Mouse (Mus musculus): ENCODE measurements around the gene Ap4e1.

Gene Ap4e1

DNA sequence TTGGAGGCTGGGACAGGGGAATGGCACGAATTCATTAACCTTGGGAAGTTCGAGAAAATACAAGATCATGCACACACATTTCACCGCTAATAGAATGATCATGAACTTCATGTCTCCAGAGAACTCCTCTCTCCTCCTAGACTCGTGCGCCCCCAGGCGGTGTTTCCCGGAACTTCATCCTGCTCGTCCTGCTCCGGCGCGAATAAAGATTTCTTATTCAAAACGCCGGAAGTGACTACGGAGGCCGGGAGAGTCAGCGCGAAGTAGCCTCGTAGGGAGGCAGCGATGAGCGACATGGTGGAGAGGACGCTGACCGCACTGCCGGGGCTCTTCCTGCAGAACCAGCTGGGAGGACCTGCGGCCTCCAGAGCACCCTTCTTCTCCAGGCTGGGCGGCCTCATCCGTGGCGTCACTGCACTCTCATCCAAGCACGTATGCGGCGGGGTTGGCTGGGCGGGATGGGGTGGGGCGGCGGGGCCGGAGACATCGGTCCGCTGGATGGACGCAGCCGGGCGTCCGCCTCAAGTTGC lies at the start of gene Ap4e1:
Gene Ap4e1 (plus strand): TSS at position 249 of the 530 bp plus-strand sequence.
- CTCF ChIA-PET, result interaction anchor here in 3 of 4 experiments (0.7 to 1.6 kb wide), 6 partner anchors 12 to 415 kb away, joined by 3 to 4 read pairs (median 3); partner anchors contain the start of gene Usp50 (in 1 of the 3)
- POLR2A ChIA-PET, result interaction anchor here in 2 of 4 experiments (0.9 to 1.8 kb wide), 10 partner anchors 9 to 301 kb away, joined by 3 to 7 read pairs (median 4); partner anchors contain the start of genes Blvra (in 2 of the 2), Trpm7 (in 2 of the 2) and Usp8 (in 1 of the 2)

GRCm38 (mm10) chr2:126961696-126962095 lies 46.8 kb upstream of the Ap4e1 start:
- ChIA-PET CTCF (no interaction called here), POLR2A (interaction anchor here in 1 of 4 experiments (0.6 to 1.0 kb wide), 2 partner anchors 12 to 43 kb away, joined by 3 to 4 read pairs; no protein-coding TSS in a partner anchor)

DNA sequence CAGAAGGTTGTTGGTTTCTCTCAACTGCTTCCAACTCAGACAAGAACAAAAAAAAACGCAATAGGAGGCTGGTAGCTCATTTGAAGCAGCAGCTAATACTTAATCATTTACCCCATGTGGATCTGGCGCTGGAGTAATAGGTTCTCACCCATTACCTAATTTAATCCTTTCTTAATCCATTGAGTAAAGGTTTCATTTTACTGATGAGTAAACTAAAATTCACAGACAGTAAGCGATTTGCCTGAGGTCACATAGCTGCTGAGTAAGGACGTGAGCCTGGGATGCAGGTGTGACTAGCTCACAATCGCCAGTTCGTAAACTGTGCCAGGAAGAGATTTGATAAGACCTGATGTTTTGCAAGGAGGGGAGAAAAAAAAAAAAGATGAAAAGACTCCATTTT lies 31.1 kb upstream of the Ap4e1 start:
- CTCF ChIA-PET, result no interaction called here
- POLR2A ChIA-PET, result interaction anchor here in 2 of 4 experiments (0.6 to 0.9 kb wide), 4 partner anchors 17 to 302 kb away, joined by 3 to 4 read pairs (median 3); partner anchors contain the start of gene Trpm7 (in 1 of the 2)

DNA sequence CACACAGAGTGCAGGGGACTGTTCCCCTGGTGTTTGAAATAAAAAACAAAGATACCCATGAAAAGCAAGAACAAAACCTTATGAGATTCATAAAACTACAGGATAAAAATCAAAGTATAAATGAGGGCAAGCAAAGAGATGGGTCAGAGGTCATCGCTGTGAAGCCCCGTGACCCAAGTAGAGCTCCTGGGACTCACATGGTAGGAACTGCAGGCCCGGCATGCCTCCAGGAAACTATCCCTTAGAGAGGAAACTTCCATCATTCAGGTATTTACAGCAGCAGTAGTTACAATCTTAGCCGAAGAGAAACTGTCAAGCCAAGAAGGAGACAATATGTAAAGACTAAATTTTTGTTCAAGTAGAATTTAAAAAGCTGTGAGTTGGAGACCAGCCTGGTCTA lies 25.3 kb upstream of the Ap4e1 start:
- POLR2A ChIA-PET, result interaction anchor here in 1 of 4 experiments (1.7 kb wide), 1 partner anchor 10 kb away, joined by 4 read pairs; no protein-coding TSS in a partner anchor
- CTCF ChIA-PET, result interaction anchor here in 1 of 4 experiments (0.7 kb wide), 1 partner anchor 389 kb away, joined by 5 read pairs; no protein-coding TSS in a partner anchor

- CTCF ChIA-PET, result interaction anchor here in 2 of 4 experiments (0.5 to 0.6 kb wide), 4 partner anchors 141 to 676 kb away, joined by 3 to 11 read pairs (median 4); no protein-coding TSS in a partner anchor
- POLR2A ChIA-PET, result interaction anchor here in 3 of 4 experiments (0.6 to 2.0 kb wide), 9 partner anchors 8 to 283 kb away, joined by 3 to 6 read pairs (median 4); partner anchors contain the start of genes Sppl2a (in 1 of the 3) and Usp8 (in 1 of the 3)
These were observed 18.6 kb upstream of the Ap4e1 start for GRCm38 (mm10) chr2:126989919-126990318.

DNA sequence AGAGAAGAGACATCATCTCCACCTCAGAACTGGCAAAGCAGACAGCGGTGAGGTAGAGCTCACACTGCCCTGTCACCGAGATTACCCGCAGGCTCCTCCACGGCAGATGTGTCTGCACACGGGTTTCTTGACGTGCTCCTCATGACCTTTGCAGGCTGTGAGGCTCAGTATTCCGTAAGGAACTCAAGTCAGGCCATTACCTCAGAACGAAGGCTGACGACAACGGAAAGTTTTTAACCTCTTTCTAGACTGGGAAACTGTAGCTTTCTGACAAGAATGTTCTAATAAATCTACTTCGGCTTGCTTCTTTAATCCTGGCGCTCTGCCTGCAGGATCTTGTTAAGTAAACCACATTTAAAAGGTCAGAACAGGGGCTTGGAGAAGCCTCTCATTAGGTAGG lies 15.8 kb upstream of the Ap4e1 start:
- ChIA-PET POLR2A (interaction anchor here in 2 of 4 experiments (1.1 to 1.4 kb wide), 3 partner anchors 10 to 286 kb away, joined by 3 to 4 read pairs (median 4); partner anchors contain the start of gene Usp8 (in 1 of the 2)), CTCF (interaction anchor here in 2 of 4 experiments (0.5 to 0.9 kb wide), 3 partner anchors 41 to 52 kb away, joined by 3 to 9 read pairs (median 6); no protein-coding TSS in a partner anchor)

GRCm38 (mm10) chr2:126994384-126995166 lies 13.9 kb upstream of the Ap4e1 start:
- POLR2A ChIA-PET, result interaction anchor here in 3 of 4 experiments (0.5 to 1.9 kb wide), 7 partner anchors 11 to 129 kb away, joined by 3 to 7 read pairs (median 4); partner anchors contain the start of gene Trpm7 (in 1 of the 3)
- CTCF ChIA-PET, result interaction anchor here in 2 of 4 experiments (0.6 to 1.5 kb wide), 4 partner anchors 307 to 1085 kb away, joined by 3 to 14 read pairs (median 4); no protein-coding TSS in a partner anchor

- POLR2A ChIA-PET, result interaction anchor here in 2 of 4 experiments (0.9 to 2.3 kb wide), 7 partner anchors 8 to 290 kb away, joined by 3 to 8 read pairs (median 3); partner anchors contain the start of genes Trpm7 (in 2 of the 2), Sppl2a (in 1 of the 2) and Usp8 (in 1 of the 2)
- CTCF ChIA-PET, result interaction anchor here (0.5 to 2.4 kb wide), 25 partner anchors 9 to 476 kb away, joined by 3 to 14 read pairs (median 4); partner anchors contain the start of genes Trpm7 (in 1 of the 4) and Usp8 (in 1 of the 4)
These were observed 11.8 kb upstream of the Ap4e1 start for GRCm38 (mm10) chr2:126996737-126997136.

DNA sequence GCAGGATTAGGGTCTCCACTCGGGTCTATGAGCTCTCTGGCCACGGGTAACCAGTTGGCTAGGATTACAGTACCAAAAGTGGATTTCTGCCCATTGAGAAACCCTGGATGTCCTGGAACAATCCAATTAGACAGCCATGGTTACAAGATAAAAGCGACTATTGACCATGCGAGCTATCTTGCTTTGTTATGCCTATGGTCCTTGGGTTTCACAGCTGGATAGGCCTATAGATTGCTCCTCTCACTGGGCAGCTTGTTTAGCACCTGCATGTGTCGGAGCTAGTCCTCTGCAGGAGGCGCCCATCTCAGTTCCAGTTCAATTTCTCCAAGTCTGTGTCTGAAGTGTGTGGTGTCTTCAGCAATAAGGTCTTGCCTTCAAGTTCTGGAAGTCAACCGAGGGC lies 10.3 kb upstream of the Ap4e1 start:
- ChIA-PET POLR2A (interaction anchor here in 2 of 4 experiments (1.0 to 2.3 kb wide), 3 partner anchors 9 to 122 kb away, joined by 3 to 8 read pairs (median 3); partner anchors contain the start of gene Trpm7 (in 1 of the 2)), CTCF (interaction anchor here in 1 of 4 experiments (1.6 to 2.1 kb wide), 2 partner anchors 8 to 154 kb away, joined by 4 to 6 read pairs; no protein-coding TSS in a partner anchor)

GRCm38 (mm10) chr2:127000406-127001324 lies 7.9 kb upstream of the Ap4e1 start:
- ChIA-PET POLR2A (interaction anchor here in 3 of 4 experiments (0.5 to 2.7 kb wide), 10 partner anchors 10 to 294 kb away, joined by 3 to 12 read pairs (median 4); partner anchors contain the start of genes Trpm7 (in 3 of the 3) and Usp8 (in 1 of the 3)), CTCF (interaction anchor here in 3 of 4 experiments (0.6 to 1.4 kb wide), 4 partner anchors 162 to 750 kb away, joined by 3 to 6 read pairs (median 4); no protein-coding TSS in a partner anchor)

DNA sequence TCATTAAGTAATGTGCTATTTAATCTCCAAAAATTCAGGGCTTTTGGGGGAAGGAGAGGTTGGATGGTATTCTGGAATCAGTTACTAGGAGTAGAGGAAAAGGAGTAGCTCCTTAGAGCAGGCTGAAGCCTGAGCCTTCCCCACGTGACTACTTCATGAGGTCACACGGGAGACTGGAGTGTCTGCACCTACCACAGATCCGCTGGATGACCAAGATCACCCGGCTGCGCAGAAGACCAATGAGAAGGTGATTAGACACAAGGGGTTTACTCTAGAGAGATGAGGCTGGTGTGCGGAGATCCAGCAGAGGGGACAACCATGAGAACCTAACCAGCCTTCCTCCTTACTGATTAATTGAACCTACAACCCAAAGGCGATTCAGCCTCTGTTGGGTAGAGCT lies 4.5 kb upstream of the Ap4e1 start:
- POLR2A ChIA-PET, result interaction anchor here in 3 of 4 experiments (0.6 to 1.8 kb wide), 13 partner anchors 11 to 297 kb away, joined by 3 to 7 read pairs (median 4); partner anchors contain the start of genes Trpm7 (in 3 of the 3), 1810024B03Rik (in 1 of the 3), Snrnp200 (in 1 of the 3) and Usp8 (in 1 of the 3)
- CTCF ChIA-PET, result interaction anchor here in 2 of 4 experiments (0.7 to 1.0 kb wide), 2 partner anchors 20 to 69 kb away, joined by 3 to 4 read pairs; no protein-coding TSS in a partner anchor

GRCm38 (mm10) chr2:127006634-127007370 lies 1.7 kb upstream of the Ap4e1 start:
- ChIA-PET CTCF (interaction anchor here (0.6 to 3.8 kb wide), 16 partner anchors 9 to 803 kb away, joined by 3 to 14 read pairs (median 4); partner anchors contain the start of genes Blvra (in 1 of the 4) and Trpm7 (in 1 of the 4)), POLR2A (interaction anchor here (0.6 to 2.8 kb wide), 16 partner anchors 10 to 413 kb away, joined by 3 to 7 read pairs (median 4); partner anchors contain the start of genes Blvra (in 1 of the 4), Sppl2a (in 1 of the 4), Trpm7 (in 1 of the 4) and Usp8 (in 1 of the 4))

DNA sequence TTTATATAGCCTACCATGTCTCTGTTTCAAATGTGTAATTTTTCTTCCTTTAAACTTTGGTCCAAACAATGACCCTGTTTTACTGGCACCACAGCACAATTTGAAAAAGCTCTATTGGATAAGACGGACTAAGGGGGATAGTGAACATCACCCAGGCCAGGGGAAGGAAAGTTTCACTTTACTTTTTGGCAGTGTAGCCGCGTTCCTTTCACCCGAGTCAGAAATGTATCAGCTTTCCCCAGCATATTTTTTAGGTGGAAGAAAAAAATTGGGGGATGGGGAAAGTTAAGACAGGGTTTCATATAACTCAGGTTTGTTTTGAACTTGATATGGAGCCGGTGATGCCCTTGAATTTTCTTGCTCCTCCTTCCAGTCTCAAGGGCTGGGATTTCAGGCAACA lies 1.0 kb upstream of the Ap4e1 start:
- ChIA-PET POLR2A (interaction anchor here in 2 of 4 experiments (1.0 to 2.8 kb wide), 9 partner anchors 11 to 414 kb away, joined by 3 to 7 read pairs (median 4); partner anchors contain the start of genes Sppl2a (in 1 of the 2), Trpm7 (in 1 of the 2) and Usp8 (in 1 of the 2)), CTCF (interaction anchor here in 2 of 4 experiments (0.6 to 3.8 kb wide), 7 partner anchors 11 to 414 kb away, joined by 3 to 14 read pairs (median 3); no protein-coding TSS in a partner anchor)

DNA sequence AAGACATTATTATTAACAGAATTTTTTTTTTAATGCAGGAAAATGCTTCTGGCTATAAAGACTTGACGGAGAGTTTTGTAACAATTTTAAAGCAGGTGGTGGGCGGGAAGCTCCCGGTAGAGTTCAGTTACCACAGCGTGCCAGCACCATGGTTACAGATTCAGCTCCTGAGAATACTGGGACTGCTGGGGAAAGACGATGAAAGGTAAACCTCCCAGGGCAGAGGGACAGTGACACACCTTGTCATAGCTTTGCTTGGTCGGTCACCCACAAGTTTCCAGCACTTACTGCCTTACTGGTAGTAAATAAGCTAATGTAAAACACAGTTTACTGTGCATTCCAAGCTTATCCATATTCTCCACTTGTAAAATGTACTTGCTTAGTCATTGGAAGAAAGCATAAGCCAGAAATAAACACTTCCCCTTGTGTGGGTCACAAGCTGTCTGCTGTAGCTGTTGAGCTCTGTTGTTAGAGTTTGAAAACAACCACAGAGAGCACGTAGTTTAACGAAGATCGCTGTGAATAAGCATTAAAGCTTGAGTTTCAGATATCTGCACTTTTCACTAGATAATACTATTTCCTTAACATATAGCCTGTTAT lies 26.6 kb downstream of the Ap4e1 start:
- ChIA-PET POLR2A (interaction anchor here in 2 of 4 experiments (0.6 to 4.1 kb wide), 6 partner anchors 11 to 500 kb away, joined by 3 to 18 read pairs (median 3); partner anchors contain the start of genes Blvra (in 1 of the 2) and Usp8 (in 1 of the 2)), CTCF (interaction anchor here in 2 of 4 experiments (0.6 kb wide), 2 partner anchors 375 to 1480 kb away, joined by 4 read pairs; no protein-coding TSS in a partner anchor)

DNA sequence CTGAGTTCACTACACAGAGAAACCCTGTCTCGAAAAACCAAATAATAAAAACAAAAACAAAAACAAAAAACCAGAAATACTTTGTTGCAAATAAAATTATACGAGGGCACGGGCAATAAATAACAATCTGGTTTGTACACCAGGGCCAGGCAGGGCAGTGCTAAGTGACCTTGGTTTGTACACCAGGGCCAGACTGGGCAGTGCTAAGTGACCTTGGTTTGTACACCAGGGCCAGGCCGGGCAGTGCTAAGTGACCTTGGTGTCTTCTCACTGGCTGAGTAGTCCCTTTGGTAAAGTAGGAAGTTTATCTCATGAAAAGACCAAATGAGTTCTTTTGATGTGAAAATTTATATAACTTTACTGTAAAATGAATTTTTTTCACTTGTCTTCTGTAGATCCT lies 28.8 kb downstream of the Ap4e1 start:
- CTCF ChIA-PET, result no interaction called here
- POLR2A ChIA-PET, result interaction anchor here in 1 of 4 experiments (4.1 kb wide), 1 partner anchor 34 kb away, joined by 18 read pairs; the partner anchor contains the start of gene Blvra
